Mouse (Mus musculus): Measurements from ENCODE around the gene St6galnac5. TPM values are rescaled to one million over a fixed set of nuclear protein-coding genes. Genes with fewer than 3 reads are reported as not detected.
"Not testable (repeated sequence)": the region's sequence is repeated elsewhere in the genome, so short reads cannot be mapped to it uniquely, and the experiment has no call there.

The St6galnac5 gene
- polyA plus RNA-seq, 1 experiment = 0.11 TPM

DNA sequence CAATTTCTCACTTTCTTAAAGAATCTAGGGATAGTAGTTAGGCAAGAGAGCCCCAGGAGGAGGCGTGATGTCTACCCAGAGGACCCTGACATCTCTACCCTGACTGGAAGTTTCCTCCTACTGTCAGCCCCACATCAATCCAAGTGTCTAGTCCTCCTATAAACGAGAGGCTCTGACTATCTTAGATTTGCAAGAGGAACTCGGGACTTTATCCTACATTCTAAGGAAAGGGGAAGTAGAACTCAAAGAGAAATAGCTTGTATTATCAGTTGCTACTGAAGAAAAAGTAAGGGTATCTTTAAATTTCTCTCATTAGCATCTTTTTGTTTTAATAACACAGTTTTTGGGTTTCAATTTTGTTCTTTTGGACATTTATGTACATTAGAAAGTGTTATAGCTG is 161.6 kb downstream of the St6galnac5 start:
- DNase-seq (ENCODE audit: low read depth, low spot score) = no peak
- 71% methylated on average over 3 of the region's 3 CpGs for WGBS

DNA sequence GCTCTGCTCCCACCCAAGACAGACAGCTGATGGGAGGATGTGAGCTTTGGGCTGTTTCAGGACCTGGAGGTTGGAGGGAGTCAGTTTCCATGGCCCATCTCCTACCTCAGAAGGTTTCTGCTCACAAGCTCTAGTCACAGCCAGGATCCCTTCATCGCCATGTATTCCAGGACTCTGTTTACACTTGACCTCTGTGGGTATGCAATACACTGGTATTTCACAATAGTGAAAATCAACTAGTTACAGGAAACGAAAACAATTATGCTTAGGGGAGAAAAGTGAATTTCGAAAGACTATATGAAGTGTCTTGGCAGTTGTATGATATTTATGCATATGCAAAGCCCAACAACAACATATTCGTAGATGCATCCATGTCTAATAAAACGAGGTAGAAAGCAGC is 166.9 kb downstream of the St6galnac5 start:
- WGBS = 73% methylated on average over 5 of the region's 5 CpGs
- DNase-seq (ENCODE audit: low read depth, low spot score) = no peak

DNA sequence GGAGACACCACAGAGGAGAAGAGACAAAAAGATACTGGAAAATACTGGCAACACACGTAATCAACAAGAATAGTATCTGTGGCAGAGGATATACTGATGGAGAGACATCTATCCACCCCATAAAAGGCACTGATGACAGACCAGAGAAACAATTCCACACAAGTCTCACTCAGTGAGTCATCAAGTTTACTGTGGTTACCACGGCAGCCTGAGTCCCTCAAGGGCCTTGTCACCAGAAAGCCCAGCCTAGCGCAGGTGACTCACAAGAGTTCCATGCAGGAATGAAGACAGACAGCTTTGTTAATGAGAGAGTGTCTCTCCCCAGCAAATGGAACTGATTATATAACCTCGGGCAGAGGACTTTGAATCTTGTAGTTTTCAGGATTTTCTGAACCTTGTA is 168.1 kb downstream of the St6galnac5 start:
- 36% methylated on average over 4 of the region's 4 CpGs for WGBS
- DNase-seq (ENCODE audit: low read depth, low spot score) = no peak

DNA sequence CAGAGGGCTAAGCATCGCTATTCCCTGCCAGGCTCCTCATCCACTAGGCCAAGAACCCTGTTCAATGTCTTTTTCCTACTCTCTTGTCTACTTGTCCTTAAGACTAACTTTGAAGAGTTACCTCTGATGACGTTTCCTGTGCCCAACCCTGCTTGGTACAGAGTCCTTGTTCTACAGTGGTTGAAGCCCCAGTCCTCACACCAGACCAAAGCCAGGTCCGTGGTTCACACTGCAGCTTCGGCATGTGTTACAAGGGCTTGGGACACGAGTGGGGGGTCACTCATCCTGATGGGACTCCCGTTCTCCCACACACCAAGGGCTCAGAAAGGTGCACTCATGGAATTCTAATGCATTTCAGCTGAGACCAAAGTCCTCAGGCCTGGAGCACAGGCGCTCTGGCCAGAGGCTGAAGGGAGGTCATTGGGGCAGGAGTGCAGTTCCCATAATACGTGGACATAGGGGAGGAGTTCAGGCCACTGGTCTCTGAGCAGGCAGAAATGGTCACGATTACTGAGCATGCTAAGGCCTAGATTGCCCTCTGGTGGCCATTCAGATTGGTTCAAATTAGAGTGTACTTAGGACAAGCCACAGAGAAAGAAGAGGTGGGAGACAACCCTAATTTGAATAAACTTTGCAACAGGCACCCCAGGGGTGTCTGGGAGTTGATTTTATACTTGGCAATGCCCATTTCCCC is 182.2 kb downstream of the St6galnac5 start:
- WGBS = 76% methylated on average over 9 of the region's 9 CpGs

DNA sequence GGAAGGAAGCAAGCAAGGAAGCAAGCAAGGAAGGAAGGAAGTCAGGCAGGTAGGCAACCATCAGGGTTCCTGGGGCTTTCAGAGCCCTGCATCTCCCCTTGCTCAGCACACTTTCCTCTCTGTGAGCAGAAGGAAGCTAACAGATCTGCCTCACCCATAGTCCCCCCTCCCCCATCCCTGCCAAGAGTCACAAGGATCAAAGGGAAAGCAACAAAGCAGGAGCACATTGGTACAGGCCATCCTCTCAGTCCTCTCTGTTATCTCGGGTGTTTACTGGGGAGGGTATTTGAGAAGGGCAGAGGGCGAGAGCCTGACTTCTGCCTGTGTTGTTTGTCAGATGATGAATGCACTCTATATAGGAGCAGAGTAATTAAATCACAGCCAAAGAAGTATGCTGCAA is 184.7 kb downstream of the St6galnac5 start:
- DNase-seq (ENCODE audit: low read depth, low spot score) = no peak
- 22% methylated on average over 2 of the region's 2 CpGs for WGBS

More for the DNA sequence above, 182.2 kb downstream of the St6galnac5 start:
- DNase-seq (ENCODE audit: low read depth, low spot score) = no peak

DNA sequence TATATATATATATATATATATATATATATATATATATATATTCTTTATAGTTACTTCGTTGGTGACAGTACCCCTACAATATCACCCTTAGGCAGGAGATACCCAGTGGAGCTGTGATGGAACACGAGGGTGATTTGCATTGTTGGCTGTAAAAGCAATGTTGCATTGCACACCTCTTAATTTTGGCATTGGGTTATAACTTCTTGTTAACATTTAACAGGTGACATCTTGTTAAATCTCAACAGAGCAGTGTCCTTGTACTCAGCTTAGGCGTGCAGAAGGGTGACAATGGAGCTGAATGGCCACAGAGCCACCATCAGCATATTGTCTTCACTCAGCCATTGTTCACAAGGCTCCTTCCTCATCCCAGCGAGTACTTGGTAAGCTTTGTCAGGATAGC is 185.8 kb downstream of the St6galnac5 start:
- 54% methylated on average over 4 of the region's 4 CpGs for WGBS

DNA sequence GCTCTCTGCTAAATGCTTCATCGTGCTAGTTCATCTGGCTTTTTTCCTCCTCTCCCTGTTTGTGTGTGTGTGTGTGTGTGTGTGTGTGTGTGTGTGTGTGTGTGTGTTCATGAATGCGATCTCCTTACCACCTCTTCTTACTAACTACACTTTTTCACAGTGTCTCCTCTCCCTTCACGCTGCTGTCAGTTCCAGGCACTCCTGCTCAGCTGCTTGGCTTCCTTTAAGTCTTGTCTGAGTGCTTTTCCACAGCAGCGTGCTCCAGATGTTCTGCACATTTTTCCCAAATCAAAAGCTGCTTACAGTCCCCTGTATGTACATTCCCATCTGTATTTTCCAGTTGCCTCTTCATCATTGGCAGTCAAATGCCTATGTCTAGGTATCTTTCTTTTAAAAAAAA is 189.0 kb downstream of the St6galnac5 start:
- no peak for DNase-seq (ENCODE audit: low read depth, low spot score)
- 83% methylated on average over 4 of the region's 4 CpGs for WGBS

More for the DNA sequence above, 185.8 kb downstream of the St6galnac5 start:
- DNase-seq (ENCODE audit: low read depth, low spot score) = no peak

DNA sequence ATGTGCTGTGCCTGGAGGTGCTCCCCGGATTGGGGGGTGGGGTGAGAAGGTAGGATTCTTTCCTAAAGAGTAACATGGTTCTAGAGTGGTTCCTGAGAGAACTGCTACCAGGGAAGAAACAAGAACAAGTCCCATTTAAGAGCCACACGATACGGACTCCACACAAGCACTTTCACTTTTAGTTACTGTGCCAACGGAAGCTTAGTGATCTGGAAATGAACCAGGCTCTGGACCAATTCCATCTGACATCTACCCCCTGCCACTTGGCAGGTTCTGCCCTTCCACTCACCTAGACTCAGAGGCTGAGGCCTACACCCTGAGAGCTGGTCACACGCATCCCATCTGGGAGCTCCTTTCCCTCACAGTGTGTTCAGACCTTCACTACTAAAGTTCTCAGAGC is 189.4 kb downstream of the St6galnac5 start:
- WGBS = 71% methylated on average over 5 of the region's 5 CpGs
- no peak for DNase-seq (ENCODE audit: low read depth, low spot score)

DNA sequence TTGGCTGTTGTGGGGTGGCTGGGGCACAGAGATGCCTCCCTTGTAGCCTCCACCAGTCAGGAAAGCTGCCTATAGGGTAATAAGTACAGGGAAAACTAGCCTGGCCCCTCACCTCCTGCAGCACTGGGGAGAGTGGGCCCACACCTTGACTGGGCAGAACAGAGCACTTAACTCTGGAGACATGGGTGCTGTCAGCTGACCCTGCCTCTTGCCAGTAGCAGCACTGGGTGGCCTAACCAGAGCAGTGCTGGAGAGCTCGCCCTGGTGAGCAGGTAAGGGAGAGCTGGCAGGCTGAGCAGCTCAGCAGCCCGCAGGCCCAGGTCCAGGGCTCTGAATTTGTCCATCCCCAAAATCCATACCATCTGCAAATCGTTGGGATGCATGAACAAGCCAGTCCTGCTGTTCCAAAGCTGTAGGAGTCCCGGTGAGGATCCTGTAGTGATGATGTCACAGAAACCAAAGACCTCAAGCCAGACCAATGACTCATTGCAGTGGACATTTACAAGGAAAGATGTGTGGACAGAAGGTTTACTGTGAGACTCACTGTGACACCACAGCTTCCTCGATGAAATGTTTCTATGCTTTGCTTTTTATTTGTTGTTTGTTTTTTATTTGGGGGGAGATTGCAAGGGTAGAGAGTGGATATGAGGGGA is 193.6 kb downstream of the St6galnac5 start:
- WGBS = 71% methylated on average over 5 of the region's 5 CpGs
- not testable (repeated sequence) for DNase-seq (ENCODE audit: low read depth, low spot score)

DNA sequence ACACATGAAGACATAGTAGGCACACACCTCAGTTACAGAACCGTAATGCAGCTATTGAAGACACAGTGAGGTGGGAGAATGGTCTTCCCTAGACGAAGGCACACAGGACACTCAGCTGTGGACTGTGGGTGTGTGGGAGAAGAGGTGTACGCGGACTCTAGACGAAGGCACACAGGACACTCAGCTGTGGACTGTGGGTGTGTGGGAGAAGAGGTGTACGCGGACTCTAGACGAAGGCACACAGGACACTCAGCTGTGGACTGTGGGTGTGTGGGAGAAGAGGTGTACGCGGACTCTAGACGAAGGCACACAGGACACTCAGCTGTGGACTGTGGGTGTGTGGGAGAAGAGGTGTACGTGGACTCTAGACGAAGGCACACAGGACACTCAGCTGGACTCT is 197.7 kb downstream of the St6galnac5 start:
- DNase-seq (ENCODE audit: low read depth, low spot score) = not testable (repeated sequence)
- 92% methylated on average over 10 of the region's 13 CpGs for WGBS

DNA sequence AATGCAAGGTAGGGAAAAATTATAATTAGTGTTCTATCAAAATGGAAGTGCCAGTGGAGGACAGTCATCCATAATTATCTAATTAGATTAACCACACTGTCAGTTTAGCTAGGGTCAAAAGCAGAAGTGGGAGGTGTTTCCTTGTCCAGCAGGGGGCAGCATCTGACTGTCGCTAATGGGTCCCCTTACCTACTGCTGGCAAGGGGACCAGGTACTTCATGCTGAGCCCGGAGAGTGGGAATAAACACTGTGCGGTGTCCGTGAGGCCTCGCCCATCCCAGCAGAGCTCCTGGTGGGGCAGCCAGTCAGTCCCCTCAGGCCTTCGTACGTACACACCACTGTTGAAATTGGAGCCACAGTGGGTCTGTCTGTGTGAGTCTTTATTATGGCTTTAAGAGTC is 198.3 kb downstream of the St6galnac5 start:
- 37% methylated on average over 7 of the region's 7 CpGs for WGBS
- peak; percentile 19 for DNase-seq (ENCODE audit: low read depth, low spot score)

DNA sequence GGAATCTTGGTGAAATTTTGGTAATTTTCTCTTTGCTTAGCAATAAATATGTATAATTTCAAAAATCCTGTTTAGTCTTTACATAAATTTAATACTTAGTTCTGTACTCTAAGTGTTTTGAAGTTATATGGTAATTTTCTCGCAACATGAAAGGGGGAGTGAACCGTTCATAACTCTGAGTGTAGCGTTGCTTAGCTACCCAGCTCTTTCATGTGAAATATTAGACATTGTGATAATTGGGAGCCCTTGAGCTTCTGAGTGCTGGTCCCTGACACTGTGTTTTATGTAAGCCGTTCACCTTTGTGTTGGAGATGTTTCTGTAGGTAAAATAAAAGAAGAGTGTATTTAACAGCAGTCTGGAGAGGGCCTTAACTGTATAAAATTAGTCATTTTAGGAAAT is 202.2 kb downstream of the St6galnac5 start:
- no peak for DNase-seq (ENCODE audit: low read depth, low spot score)
- 92% methylated on average over 4 of the region's 4 CpGs for WGBS

DNA sequence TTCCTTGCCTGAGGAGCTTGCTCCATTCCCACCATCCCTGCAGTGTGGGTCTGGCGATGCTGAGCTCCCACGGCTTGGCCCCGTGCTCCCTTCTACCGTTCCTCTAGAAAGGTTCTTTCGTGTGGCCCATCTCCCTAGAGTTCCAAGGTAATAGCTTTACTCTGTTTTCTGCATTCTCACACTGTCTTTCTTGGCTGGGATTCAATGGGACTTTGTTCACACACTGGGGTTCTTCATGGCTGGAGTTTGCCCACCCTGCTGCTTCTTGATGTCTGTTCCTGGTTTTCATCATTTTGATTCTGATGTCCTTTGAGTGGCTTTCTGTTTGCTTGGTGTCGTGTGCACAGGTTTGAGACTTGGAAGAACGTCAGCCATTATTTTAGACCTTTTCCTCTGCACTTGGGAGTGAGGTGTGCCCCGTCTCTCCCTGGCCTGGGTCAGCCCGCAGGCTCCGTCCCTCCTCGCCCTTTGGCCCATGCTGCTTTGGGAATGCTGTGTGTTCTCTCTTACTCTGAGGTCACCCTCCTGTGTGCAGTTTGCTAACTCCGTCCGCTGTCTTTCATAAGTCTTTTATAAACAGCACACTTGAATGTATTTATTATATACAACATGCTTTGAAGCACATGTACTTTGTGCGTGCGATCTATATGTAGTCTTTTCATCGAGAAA is 205.0 kb downstream of the St6galnac5 start:
- DNase-seq (ENCODE audit: low read depth, low spot score) = no peak
- 78% methylated on average over 16 of the region's 16 CpGs for WGBS

DNA sequence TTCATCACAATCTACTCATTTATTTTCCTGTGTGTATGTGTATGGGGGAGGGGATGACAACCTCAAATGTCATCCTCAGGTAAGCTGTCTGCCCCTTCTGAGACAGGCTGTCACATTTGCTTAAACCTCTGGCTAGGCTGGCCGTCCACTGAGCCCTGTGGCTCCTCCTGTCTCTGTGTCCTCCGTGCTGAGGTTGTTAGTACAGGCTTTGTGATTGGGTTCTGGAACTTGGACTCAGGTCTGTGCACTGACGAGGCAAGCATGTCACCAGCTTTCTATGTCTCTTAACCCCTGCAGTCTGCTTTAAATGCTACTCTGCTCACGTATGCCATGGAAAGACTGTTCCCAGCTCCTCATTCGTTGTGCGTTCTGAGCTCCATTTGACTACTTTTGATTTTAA is 205.7 kb downstream of the St6galnac5 start:
- 90% methylated on average over 6 of the region's 6 CpGs for WGBS

DNA sequence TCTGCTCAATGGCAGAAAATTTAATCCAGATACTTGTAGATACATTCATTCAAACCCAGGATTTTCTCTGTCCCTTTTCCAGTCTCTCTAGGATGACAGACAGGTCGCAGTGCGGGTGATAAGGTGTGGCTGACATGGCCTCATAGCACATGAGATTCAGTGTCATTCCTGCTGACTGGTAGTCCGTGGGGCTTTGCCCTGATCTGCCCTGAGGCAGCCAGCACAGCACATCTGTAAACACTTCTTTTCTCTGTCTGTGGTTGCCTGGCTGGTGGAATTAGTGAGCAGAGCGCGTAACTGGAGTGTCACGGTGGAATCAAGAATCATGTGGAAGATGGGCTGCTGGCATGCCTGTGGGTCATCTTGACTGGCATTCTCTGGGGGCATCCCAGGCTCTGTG is 212.0 kb downstream of the St6galnac5 start:
- WGBS = 85% methylated on average over 6 of the region's 6 CpGs
- DNase-seq (ENCODE audit: low read depth, low spot score) = no peak

More for the DNA sequence above, 205.7 kb downstream of the St6galnac5 start:
- DNase-seq (ENCODE audit: low read depth, low spot score) = no peak

DNA sequence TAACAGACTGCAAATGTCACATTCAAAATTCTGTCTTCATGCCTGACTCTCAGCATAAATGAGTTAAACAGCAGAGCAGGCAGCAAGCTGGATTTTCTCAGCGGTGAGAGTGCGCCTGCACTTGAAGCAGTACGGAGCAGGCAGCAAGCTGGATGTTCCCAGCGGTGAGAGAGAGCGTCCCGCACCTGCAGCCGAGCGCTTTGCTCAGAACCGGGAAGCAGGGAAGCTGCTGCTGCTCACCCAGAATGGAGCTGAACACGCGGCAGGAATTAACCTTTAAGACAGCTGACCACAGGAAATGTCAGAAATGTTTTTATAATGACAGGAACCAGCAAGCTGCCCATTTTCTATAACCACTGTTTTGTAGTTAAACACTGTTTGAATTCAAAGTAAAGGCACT is 214.6 kb downstream of the St6galnac5 start:
- WGBS = 73% methylated on average over 11 of the region's 11 CpGs
- DNase-seq (ENCODE audit: low read depth, low spot score) = no peak
